37 mouse cellular contexts compared by ENCODE assay signal in genomic region chr1:60849112-60849511, GRCm38 (mm10). TPM values are rescaled to one million over a fixed set of nuclear protein-coding genes. Genes with fewer than 3 reads are reported as not detected.
A peak's percentile ranks its signal among the peaks of the same experiment; 100 is the strongest.
DNase-seq lines count a peak whose midpoint lies in the region; TF ChIP-seq lines count a peak whose summit lies in the region.
"Had no signal": no experiment of that assay in that cellular context is flagged by ENCODE, and none has a peak within 500 bp of the region (broad histone marks: within the 10 kb centered on the region; RNA-seq: fewer than 3 reads in every experiment).

No protein-coding gene starts in this region.

- intact Hi-C loops in heart, adult 2 months (cut with DNase I), result no loop called here
- intact Hi-C loops in left cerebral cortex, adult 2 months (cut with DNase I), result loop anchor here (5.0 to 10.0 kb wide), 4 partner anchors 114 to 442 kb away; partner anchors contain the start of gene Abi2
- intact Hi-C loops in left cerebral cortex, postnatal 10 days (cut with DNase I), result loop anchor here (5.0 kb wide), 1 partner anchor 282 kb away; the partner anchor contains the start of gene Raph1

- no peak for TF ChIP-seq POLR2A in heart, adult 2 months (IDR thresholded peaks at IDR 0.05; ENCODE audit: insufficient read depth, low read depth, low read length)
- TF ChIP-seq POLR2A in testis, adult 2 months (IDR thresholded peaks at IDR 0.05; ENCODE audit: control insufficient read depth, low read depth, low read length), result no peak

- H3K36me3 ChIP-seq in heart, adult 2 months (ENCODE audit: control insufficient read depth, insufficient read depth, low read length), result peaks cover 3% of the 10 kb centered on the region
- no peaks in the 10 kb centered on the region for H3K36me3 ChIP-seq in heart, embryonic 10.5 days
- H3K36me3 ChIP-seq in testis, adult 2 months (ENCODE audit: control insufficient read depth, insufficient read depth, low read length), result no peaks in the 10 kb centered on the region
- H3K36me3 ChIP-seq: embryonic facial prominence, embryonic 10.5 days; embryonic facial prominence, embryonic 15.5 days; forebrain, embryonic 12.5 days; limb, embryonic 13.5 days; lung, embryonic 15.5 days; neural tube, embryonic 12.5 days had no signal

- H3K9me3 ChIP-seq in heart, embryonic 10.5 days, result no peaks in the 10 kb centered on the region
- H3K9me3 ChIP-seq: embryonic facial prominence, embryonic 10.5 days; embryonic facial prominence, embryonic 15.5 days; forebrain, embryonic 12.5 days; limb, embryonic 13.5 days; lung, embryonic 15.5 days; neural tube, embryonic 12.5 days had no signal

- no peak for TF ChIP-seq CTCF in heart, adult 2 months (IDR thresholded peaks at IDR 0.05)
- TF ChIP-seq CTCF in left cerebral cortex, adult 2 months (IDR thresholded peaks at IDR 0.05), result no peak
- TF ChIP-seq CTCF in testis, adult 2 months (IDR thresholded peaks at IDR 0.05; ENCODE audit: control insufficient read depth, insufficient read depth, insufficient replicate concordance, low read depth, low read length), result no peak

- no peak overlapping the region for H3K9ac ChIP-seq in heart, adult 2 months (ENCODE audit: low read depth, low read length)
- H3K9ac ChIP-seq: embryonic facial prominence, embryonic 15.5 days; forebrain, embryonic 12.5 days; forebrain, postnatal 0 days; hindbrain, embryonic 14.5 days; limb, embryonic 13.5 days; lung, embryonic 15.5 days; neural tube, embryonic 12.5 days had no signal

- no peaks in the 10 kb centered on the region for H3K79me2 ChIP-seq in heart, adult 2 months (replicated peaks; ENCODE audit: control insufficient read depth, insufficient read depth, low read length)

- no peak for DNase-seq in heart, adult 2 months
- DNase-seq in heart, embryonic 10.5 days (ENCODE audit: low spot score), result no peak
- peak in 1 of 2 experiments; percentile 25 for DNase-seq in left cerebral cortex, adult 2 months (ENCODE audit: extremely low spot score in 1 of 2, low spot score in 2 of 2)
- no peak for DNase-seq in left cerebral cortex, postnatal 10 days (ENCODE audit: extremely low spot score in 1 of 2, low spot score in 2 of 2)
- no peak for DNase-seq in testis, postnatal 10 days (ENCODE audit: low spot score)
- DNase-seq: adrenal gland, postnatal 25 days; B cell, adult 2 months; cerebellum, adult 18-20 months; cerebellum, postnatal 10 days; forebrain, postnatal 0 days; heart, postnatal 4 days; kidney, adult 11 months; kidney, postnatal 14 days; layer of hippocampus, postnatal 36 days; thymus, postnatal 4 days had no signal

- peak overlapping the region; percentile 47 for H3K27ac ChIP-seq in heart, adult 2 months
- H3K27ac ChIP-seq in heart, embryonic 10.5 days, result no peak overlapping the region
- H3K27ac ChIP-seq in left cerebral cortex, adult 2 months, result peak overlapping the region; percentile 26; the same call in 1 of the 2 replicates
- peak overlapping the region; percentile 79 for H3K27ac ChIP-seq in testis, adult 2 months (ENCODE audit: control insufficient read depth, insufficient read depth, low read depth, low read length)
- H3K27ac ChIP-seq: embryonic facial prominence, embryonic 10.5 days; embryonic facial prominence, embryonic 15.5 days; forebrain, embryonic 12.5 days; hindbrain, embryonic 14.5 days; limb, embryonic 13.5 days; lung, embryonic 15.5 days; neural tube, embryonic 12.5 days; stomach, postnatal 0 days had no signal

- TF ChIP-seq EP300 in heart, adult 2 months (IDR thresholded peaks at IDR 0.05; ENCODE audit: insufficient read depth, low read depth, low read length), result no peak

- no peaks in the 10 kb centered on the region for H3K27me3 ChIP-seq in heart, adult 2 months (ENCODE audit: control insufficient read depth, insufficient read depth, low read length)
- no peaks in the 10 kb centered on the region for H3K27me3 ChIP-seq in heart, embryonic 10.5 days (ENCODE audit: insufficient read depth, poor library complexity, severe bottlenecking)
- no peaks in the 10 kb centered on the region for H3K27me3 ChIP-seq in testis, adult 2 months (ENCODE audit: control insufficient read depth, insufficient read depth, low read length)
- H3K27me3 ChIP-seq: embryonic facial prominence, embryonic 15.5 days; limb, embryonic 13.5 days; lung, embryonic 15.5 days; neural tube, embryonic 12.5 days had no signal

- H3K4me3 ChIP-seq in heart, adult 2 months, result no peak overlapping the region
- H3K4me3 ChIP-seq in heart, embryonic 10.5 days, result no peak overlapping the region
- H3K4me3 ChIP-seq in left cerebral cortex, adult 2 months, result no peak overlapping the region
- H3K4me3 ChIP-seq in testis, adult 2 months (ENCODE audit: control insufficient read depth, low read depth, low read length), result no peak overlapping the region
- H3K4me3 ChIP-seq: embryonic facial prominence, embryonic 10.5 days; embryonic facial prominence, embryonic 15.5 days; forebrain, embryonic 12.5 days; limb, embryonic 13.5 days; lung, embryonic 15.5 days; myocyte; neural tube, embryonic 12.5 days had no signal

- 39% methylated on average over 2 of the region's 2 CpGs for WGBS in heart, adult 2 months
- 83% methylated on average over 2 of the region's 2 CpGs for WGBS in heart, embryonic 10.5 days

- H3K4me1 ChIP-seq in heart, adult 2 months (ENCODE audit: control insufficient read depth, insufficient read depth, low read length), result peaks cover 12% of the 10 kb centered on the region
- peaks cover 31% of the 10 kb centered on the region for H3K4me1 ChIP-seq in heart, embryonic 10.5 days
- H3K4me1 ChIP-seq in testis, adult 2 months (ENCODE audit: control insufficient read depth, insufficient read depth, low read length), result peaks cover 7% of the 10 kb centered on the region

RNA-seq across cellular contexts. Expression of gene Ctla4, which starts 37.7 kb away (rescaled TPM):
- total RNA-seq in heart, adult 2 months (2021), result under 1 TPM; 0.86 to 0.91 TPM
- 0.74 and 2.0 TPM in 2 replicates for polyA plus RNA-seq in heart, adult 2 months (2012; rRNA removed)
- polyA plus RNA-seq in heart, embryonic 10.5 days (2016; fragmentation: Nextera tagmentation; extraction: Ambion mirVana), result not detected in 2 replicates
- not detected for total RNA-seq in left cerebral cortex, adult 2 months (2021)
- total RNA-seq in left cerebral cortex, postnatal 10 days (2021), result not detected
- not detected in 2 replicates for polyA plus RNA-seq in testis, adult 2 months (2012; rRNA removed)
- total RNA-seq: adrenal gland, adult 18-20 months; common myeloid progenitor, adult 5-6 weeks; gastrocnemius, adult 8-10 months; heart, postnatal 4 days; layer of hippocampus, adult 18-20 months; layer of hippocampus, postnatal 36 days; left cerebral cortex, postnatal 25 days; midbrain, postnatal 0 days had no signal
- polyA plus RNA-seq: brain, embryonic 14.5 days; embryonic facial prominence, embryonic 10.5 days; embryonic facial prominence, embryonic 15.5 days; forebrain, embryonic 12.5 days; forebrain, postnatal 0 days; gonadal fat pad, adult 2 months; hindbrain, embryonic 14.5 days; kidney, embryonic 14.5 days; liver, embryonic 11.5 days; liver, embryonic 16.5 days; midbrain, embryonic 11.5 days; midbrain, postnatal 0 days; myocyte; neural tube, embryonic 12.5 days; stomach, postnatal 0 days had no signal
